Mouse (Mus musculus): Measurements from ENCODE around the gene Fam8a1.

DNA sequence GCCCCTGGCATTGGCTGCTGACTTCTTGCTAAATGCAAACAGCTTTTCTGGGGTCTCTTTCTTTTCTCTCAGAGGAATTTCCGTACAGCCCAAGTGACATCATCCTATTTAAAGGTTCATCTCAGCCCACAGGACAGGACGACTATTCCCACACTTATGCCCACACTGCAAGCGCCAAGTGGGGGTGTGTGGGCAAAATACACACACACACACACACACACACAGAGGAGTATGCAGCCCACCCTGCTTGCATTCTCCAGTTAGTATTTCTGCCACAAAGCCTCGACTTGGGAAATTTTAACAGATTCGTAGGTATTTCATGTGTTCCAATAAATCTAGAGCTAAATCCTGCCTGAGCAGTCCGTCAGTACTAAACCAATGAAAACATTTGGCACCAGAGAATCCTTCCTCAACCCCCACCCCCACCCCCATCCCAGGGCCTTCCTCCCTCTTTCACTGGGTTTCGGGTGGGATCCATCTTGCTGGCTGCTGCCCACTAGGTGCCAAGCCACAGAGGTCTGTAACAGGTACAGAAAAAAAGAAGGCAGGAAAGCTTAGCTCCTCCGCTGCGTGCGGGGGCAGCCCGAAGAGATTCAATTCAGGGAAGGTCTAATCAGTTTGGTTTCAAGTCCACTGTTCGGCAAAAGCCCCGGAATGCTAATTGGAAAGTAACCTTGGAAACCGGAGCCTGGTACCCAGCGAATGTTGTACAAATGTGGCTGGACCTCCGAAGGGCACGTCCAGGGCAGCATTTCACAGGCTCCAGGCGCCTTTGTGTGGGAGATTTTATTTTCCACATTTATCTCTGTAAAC, 35.8 kb upstream of the Fam8a1 start:
- TF ChIP-seq CTCF (IDR thresholded peaks at IDR 0.05; ENCODE audit: borderline replicate concordance, insufficient read depth, low read length) (no peak), POLR2A (IDR thresholded peaks at IDR 0.05; ENCODE audit: low read depth, low read length) (no peak)
